Mouse (Mus musculus) liver, postnatal 0 days (tissue): ENCODE data around the gene Tmem151b.

Source experiments
- CTCF ChIP-seq: sonication (generic); IDR thresholded peaks from 2 replicates; pipeline ENCODE4 v1.5.1; 2016; ENCODE audit warnings: antibody characterized with exemption, low read depth
- EP300 ChIP-seq: IDR thresholded peaks from 2 replicates; pipeline ENCODE4 v1.6.1; 2016; ENCODE audit warnings: antibody characterized with exemption, low read depth, mild to moderate bottlenecking

GRCm38 (mm10) chr17:45589844-45590243, 40.4 kb upstream of the Tmem151b start:
- no peak for TF ChIP-seq CTCF
- no peak for TF ChIP-seq EP300
